Mouse (Mus musculus) lung, adult 18-20 months (tissue): Measurements from ENCODE around the gene Exoc3l4.

Experiments
- DNase-seq, 2 experiments: peaks; one replicate each; pipeline ENCODE4 v3.0.0; 2022; ENCODE audit warnings: mixed read lengths in 2 of 2

The Exoc3l4 gene

DNA sequence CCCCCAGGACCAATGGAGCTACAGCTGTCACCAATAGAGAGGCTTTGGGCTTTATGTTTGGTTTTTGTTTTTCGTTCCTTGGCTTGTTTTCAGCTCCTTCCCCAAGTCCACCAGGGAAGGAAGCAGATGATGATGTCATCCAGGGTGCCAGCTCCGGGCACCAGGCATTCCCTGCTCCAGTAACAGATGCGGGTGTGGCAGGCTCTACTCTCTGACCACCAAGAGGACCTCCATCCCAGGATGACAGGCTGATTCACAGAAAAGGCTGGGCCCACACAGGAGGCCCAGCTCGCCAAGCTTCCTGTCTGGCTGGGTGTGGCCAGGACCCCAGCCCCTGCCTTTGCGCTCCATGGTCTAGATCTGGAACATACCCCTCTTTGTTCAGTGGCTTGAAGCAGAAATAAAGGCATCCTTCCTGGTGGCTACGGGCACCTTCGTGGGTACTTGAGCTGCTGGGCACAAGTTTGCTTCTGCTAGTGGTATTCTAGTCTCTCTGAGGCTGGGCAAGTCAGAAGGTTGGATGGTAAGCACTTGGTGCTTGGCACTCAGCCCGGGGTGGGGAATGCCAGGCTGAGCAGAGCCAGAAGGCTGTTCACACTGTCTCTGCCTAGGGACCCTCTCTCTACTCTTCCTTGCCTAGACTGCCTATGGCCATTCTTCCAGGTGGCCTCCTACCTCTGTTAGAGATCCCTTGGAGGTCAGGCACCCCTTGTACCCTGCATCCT lies 5.0 kb upstream of the Exoc3l4 start:
- DNase-seq: no peak

DNA sequence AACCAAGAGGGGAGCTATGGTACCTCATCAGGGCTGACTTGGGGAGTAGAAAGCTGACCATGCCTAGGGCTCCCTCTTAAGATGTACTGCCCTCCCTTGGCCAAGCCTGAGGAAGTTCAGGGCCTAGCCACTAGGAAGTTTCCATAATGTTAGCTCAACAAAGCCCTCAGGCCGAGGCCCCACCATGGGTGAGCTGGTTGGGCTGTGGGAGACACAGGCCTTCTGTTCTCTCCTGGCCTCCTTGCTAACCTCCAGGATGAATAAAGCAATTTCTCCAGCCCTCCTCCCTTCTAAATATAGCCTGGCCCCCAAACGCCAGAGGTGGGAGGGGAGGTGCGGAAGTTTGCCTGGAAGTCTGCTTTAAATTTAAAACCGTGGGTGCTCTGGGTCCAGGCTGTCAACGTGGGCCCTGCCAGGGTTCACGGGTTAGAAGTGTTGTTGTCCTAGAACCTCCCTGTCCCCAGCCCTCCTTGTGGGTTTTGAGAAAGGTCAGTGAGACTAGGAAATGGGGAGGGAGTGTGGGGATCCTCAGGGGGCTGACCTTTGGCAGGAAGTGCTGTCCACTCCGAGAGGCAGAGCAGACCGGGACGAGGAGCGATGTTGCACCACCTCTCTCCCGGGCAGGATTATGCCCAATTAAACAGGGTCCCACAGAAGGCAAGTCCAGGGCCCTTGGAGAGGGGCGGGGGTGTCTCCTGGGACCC lies 4.1 kb upstream of the Exoc3l4 start:
- DNase-seq: peak in 1 of 2 experiments; percentile 28

DNA sequence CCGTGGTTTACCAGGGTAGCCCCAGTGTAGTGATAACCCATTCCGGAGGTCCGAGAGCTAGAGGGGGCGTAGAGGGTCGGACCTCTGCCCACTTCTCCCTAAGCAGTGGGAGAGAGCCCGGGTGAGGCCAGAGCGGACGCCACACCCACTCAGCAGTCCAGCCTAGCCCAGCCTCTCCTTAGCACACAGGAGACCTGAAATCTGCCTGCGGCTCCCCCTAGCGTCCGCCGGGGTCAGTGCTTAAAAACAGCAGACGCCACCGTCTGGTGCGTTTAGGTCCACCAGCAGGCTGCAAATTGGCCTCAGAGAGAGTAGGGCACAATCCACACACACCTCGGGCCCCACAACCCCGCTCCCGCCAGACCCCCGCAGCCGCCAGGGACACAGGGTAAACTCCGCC lies 3.5 kb upstream of the Exoc3l4 start:
- DNase-seq: peak; percentile 88 to 92

DNA sequence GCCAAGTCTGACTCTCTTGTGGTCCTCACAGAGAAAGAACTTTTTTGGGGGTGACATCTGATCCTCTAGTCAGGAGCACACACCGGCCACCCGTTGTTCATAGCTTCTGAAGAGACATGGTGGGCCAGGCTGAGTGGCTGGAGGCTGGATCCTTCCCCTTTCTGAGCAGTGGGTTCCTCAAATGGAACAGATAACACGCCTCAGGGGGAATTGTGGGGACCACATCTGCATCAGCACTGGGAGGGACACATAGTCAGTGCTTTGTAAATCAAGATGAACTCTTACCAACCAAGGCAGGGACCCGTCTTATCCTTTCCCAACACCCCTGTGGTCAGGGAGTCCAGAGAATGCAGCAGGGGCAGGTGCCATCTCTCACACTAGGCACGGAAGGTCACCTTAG lies 3.1 kb downstream of the Exoc3l4 start:
- DNase-seq: no peak

DNA sequence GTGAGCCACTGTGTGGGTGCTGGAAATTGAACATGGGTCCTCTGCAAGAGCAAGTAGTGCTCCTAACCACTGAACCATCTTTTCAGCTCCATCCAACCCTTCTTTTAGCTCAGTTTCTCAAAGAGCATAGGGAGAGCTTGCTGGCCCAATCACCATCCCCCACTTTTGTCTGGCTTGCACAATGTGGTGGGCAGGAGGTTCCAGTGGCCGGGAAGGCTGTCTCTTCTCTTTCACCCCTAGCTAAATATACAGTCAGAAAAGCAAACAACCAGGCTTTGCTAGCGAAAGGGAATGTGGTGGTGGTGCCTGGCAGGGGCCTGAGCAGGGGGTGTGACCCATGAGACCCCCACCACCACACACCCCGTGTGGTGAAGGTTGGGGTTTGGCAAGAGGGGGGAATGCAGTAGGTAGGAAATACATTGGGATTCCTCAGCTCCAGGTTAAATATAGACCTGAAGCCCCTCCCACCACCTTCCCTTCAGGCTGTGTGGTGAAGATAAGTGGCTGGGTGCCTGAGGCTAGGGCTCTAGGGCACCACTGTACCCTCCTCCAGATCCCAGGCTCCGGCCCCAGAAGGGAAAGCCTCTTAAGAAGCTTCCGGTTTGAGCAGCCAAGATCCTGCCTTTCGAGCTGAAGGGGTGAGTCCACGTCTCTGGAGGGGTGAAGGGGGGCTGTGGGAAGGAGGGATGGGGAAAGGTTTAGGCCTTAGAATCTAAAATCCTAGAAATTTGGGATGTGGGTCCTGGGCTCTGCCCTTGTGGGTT lies 4.3 kb downstream of the Exoc3l4 start:
- no peak for DNase-seq

DNA sequence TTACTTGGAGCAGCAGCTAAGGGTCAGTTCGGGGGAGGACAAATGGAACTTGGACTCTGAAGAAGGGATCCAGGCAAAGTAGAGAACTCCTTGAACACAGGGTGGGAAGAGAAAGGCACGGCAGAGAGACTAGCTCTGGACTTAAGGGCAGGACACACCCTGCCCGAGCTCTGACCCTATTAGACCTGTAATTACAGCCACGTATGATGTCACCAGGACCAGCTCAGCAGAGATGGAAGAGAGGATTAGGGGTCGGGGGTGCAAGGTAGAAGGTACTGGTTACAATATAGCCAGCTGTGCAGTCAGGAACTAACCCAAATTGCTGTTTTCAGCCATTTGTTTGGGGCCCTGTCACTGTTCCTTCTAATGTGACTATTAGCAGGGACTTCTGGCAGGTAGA lies 6.0 kb downstream of the Exoc3l4 start:
- DNase-seq: no peak

DNA sequence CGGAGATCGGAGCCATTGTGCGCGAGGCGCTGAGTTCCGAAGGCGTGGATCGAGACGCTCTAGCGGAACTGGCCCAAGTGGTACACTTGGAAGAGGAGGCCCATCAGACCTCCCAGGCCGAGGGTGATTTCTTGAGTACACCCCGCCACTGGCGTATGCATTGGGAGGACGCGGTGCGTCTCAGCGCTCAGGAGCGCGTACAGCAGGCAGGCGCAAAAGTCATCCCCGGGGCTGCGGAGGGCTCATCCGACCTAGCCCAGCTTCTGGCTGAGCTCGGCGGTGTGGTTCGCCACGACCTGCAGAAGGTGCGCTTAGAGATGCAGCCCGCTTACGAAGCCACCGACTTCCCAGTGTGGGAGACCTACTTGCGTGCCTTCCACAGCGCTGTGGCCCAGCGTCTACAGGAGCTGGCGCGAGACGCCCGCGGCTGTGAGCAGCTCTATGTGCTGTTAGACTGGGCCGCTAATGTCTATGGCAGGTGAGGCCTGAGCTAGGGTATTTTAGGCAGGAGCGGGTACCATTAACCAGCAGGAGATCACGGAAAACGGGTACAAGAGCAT lies 6.8 kb downstream of the Exoc3l4 start:
- DNase-seq: no peak

DNA sequence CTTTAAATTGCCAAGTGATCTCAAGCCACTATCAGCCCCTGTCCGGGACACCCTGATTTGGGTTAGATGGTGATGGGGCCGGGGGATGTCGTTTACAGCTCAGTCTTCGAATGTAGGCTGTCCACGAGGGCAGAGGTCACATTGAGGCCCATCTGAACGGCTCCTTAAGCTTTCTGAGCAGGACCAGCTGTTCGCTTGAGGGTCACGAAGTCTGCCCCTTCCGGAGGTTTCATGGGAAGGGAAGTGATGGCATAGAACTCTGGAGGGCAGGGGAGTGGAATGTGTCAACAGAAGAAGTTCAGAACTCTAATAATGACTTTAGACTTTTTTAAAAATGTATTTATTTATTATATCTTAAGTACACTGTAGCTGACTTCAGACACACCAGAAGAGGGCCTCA lies 7.7 kb downstream of the Exoc3l4 start:
- DNase-seq: no peak

DNA sequence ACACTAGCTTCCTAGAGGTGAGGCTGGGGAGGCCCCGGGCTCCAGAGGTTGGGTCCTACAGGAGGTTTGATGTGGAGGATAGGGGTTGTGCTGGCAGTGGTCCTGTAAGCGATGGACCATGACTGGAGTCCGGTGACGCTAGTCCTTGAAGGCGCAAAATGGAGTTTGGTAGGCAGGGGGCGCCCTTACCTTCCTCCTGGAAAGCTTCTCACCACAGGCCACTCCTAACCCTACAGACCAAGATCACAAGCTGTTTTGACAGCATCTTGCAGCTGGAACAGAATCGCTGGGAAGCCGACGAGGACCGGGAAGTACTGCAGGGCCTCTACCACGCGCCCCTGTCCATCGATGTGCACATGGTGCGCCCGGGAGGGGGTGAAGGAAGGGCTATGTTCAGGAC lies 8.4 kb downstream of the Exoc3l4 start:
- DNase-seq: peak; percentile 80 to 85

DNA sequence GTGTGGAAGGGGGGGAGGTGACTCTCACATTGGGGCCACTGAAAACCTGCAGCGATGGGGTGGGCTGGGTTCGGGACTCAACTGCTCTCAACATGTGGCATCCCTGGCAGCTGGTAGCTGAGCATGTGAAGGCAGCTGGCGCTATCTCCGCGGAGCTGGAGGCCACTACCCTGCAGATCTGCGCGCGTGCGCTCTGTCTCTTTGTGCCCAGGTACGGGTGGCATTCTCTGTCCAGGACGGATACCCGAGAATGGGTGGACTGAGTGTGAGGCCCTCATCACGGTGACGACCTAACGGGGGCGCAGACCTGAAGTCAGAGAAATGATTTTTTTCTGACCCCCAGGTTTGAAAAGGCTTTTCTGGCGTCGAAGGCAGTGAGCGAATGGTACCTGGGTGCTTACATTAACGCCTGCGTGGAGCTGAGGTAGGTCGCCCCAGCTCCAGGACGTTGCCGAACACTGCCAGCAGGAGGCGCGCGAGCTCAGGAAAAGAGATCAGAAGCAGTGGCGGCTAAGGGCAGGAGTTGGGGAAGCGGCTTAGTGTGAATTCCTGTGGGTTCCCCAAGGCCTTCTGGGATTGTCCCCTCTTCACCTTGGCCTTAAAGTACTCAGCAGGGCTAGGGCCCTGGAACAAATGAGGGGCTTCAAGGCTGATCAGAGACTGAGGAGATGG lies 9.1 kb downstream of the Exoc3l4 start:
- peak; percentile 89 to 92 for DNase-seq

DNA sequence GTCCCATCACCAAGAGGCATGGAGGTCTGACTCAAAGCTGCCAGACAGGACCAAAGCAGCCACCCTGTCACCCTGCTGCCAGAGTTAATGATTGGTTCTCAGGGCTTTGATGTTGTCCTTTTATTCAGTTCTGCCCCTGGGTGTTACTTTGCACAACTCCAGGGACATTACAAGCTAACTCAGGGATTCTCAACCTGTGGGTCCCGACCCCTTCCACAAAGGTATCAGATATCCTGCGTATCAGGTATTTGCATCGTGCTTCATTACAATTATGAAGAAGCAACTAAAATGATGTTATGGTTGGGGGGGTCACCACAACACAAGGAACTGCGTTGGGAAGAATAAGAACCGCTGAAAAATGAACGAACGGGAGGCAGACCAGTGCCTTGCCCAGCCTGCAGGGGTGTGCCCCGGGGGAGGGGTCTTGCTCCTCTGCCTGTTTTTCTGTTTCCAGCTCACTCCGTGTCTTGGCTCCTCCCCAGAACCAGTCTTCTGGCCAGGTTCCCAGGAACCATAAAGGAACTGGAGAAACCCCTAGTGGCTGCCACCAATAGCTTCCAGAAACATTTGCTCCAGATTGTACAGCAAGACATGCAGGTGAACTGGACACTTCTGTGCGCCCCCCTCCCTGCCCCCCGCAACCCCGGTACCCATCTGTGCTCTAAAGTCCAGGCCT lies 10.8 kb downstream of the Exoc3l4 start:
- DNase-seq: no peak

DNA sequence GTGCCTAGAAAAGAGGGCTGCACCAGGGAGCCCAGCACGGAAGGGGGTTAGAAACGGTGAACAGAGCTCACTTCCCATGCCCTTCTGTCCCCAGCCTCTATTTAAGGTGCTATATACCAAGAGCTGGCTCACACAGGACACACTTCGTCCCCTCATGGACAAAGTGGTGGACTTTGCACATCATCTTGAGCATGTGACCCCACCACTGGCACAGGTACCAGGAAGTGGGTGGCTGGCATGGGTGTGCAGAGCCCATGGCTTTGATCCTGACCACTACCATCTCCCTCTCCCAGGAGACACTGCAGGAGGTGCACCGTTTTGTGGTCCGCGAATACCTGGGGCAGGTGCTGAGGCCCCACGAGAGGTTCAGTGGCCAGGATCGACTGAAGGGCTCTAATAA lies 11.5 kb downstream of the Exoc3l4 start:
- no peak for DNase-seq

DNA sequence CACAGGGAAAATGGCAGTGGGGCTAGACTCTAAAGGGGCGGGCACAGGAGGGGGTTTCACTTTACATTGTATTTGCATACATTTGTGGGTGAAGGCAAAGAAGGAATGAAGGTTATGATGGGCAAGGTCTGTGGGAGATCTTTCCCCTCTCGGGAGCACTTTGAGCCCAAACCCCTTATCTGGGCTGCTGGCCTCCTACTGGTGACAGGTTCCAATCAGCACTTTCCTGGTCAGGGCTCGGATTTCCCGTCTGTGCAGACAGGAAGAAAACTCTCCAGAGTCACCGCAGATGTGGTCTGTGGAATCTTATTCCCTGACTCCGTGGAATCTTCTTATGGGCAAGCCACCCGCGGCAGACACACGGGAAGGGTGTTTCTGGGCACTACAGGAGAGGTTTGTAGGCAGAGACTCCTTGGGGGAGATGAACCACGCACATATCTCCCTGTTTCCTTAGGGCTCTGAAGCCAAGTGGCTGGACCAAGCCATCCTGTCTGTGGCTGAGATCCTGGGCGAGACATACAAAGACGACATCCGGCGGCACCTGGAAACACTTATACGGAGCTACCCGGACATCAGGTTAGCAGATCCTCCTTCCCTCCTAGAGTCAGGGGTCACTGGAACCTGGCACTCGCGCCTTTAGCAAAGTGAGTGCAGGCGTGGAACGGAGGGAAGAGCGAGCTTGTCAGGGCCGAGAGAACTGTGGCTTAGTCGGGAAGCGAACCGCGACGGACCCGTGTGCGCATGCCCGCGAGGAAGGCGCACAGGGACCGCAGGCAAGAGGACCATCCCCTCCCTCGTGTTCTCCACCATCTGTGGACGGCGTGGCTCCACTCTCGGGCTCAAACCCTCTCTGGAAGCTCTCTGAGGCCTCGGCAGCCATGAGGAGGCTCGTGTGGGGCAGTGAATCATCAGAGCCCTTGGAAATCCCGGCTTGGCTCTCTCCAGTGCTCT lies 12.4 kb downstream of the Exoc3l4 start:
- DNase-seq: no peak

DNA sequence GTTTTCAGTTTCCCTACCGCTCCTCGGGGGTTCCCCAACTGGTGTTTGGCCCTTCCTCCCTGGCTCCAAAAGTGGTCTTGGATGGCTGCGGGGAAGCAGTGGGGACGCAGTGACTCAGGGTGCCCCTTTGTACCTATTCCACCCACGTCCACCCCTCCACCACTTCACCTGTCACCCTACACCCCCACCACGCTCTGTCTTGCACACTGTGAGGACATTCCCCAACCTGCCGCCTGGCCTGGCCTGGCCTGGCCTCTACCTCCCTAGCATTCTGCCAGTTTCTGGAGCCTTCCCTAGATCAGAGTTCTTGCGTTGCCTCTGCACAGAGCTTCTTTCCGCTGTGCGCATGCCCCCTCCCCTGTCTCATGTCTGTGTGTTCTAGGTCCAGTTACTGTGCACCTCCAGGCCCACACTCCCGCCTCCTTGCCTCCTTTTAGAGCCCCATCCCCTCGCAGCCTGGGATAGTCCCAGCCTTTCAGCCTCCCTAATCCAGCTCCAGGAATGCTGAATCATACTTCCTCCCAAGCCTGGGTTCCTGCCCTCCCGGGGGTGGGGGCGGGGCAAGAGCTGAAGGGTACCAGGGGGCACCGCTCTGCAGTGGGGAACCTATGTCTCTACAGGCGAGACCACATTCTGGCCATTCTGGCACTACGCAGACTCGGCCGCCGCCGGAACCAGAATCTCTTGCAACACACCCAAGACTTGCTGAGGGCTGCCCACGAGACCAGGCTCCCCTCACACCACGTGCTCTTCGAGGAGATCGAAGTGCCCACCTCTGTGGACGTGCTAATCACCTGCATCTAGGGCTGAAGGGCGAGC lies 13.4 kb downstream of the Exoc3l4 start:
- DNase-seq: peak in 1 of 2 experiments; percentile 63

DNA sequence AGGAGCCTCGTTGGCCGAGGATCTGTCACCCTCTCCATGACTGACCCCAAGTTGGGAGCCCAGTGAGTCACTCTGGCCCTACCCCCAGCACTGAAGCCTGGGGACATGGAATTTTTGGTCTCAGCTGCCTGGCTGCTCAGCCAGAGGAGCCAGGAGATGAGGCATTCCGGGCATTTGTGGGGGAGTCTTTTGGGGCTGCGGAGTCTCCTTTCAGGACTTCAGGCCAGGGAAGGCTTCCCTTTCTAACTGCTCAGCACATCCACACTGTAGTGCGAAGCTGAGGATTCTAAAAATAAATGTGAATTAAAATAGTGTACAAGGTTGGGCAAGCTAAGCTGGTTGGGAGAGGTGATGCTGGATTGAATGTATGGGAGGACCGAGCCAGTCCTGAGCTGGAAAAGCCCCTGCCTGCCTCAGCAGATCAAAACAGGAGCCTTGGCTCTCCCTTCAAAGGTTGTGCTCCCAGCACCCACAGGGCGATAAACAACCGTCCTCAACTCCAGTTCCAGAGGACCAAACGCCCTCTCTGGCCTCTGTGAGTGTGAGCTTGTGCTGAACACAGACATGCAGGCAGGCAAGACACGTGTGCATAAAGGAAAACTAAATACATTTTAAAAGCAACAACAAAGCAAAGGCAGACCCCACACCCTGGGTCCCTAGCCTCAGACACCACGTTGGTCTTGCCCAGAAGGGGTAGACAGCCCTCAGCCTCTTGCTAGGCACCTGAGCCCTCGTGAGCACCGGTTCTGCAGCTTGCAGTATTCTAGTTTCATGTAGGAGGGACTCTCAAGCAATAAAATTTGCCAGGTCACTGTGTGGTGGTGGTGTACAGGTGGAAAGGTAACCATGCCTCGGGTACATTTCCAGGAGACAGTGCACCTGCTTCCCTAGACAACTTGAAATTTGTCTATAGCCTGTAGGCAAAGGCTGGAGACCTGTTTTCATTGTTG lies 14.3 kb downstream of the Exoc3l4 start:
- no peak for DNase-seq

DNA sequence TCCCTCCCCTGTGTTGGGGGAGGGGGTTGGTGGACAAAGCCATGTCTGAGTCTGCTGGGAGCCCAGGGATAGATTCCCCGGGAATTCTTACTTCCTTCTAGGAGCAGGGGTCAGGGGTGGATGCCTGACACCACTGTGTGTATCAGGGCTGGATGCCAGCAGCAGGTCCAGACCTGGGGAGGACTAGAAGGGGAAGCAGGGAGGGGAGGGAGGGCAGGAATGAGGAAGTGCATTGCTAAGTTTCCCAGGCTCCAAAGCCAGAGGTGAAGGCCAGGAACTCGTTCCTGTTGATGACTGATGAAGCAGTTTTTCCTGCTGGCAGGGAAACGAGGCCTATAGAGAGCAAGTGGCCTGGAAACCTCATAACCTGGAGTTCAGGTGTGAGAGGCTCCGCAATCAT lies 15.3 kb downstream of the Exoc3l4 start:
- DNase-seq: peak; percentile 55 to 66

DNA sequence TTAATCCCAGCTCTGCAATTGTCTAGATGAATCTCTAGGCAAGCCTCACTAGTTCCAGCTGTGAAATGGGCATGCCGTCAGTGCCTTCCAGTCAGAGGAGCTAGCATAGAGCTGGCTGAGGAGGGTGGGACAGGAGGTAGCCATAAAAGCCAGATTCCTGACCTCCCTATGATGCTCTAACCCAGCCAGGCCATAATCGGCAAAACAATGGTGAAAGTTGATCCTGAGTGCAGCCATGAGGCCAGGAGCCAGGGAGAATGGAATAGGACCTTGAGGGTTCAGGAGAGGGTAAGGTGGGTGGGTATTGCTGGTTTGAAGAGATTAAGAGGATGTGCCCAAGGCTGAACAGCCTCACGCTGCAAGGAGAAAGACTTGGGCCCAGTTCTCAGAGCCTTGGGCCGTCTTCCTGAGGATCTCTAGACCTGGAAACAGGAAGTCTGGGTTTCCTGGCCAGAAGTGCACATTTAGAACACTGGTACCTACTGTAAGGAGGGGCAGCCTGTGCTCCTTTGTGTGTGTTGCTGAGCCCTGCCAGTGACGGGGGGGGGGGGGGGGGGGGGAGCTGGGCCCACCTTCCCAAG lies 16.0 kb downstream of the Exoc3l4 start:
- no peak for DNase-seq

DNA sequence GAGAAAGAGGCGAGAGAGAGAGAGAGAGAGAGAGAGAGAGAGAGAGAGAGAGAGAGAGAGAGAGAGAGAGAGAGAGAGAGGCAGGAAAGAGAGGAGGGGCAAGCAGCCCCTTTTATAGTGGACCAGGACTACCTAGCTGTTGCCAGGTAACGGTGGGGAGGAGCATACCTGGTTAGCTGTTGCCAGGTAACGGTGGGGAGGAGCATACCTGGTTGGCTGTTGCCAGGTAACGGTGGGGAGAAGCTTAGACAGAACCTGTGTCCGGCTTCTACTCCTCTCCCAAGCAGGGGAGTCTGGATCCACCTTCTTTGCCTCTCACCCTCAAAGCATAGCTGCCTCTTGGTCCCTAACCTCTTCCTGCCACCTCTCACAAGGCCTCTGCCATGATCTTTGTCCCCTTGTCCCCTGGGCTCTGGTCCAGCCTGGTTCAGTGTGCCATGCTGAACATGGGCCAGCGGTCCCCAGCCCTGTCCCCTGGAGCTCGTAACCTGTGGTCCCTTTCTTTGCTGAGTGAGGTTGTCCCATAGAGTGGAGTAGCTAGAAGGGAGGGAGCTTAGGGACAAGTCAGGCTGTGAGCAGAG lies 17.4 kb downstream of the Exoc3l4 start:
- no peak for DNase-seq
